Mouse (Mus musculus): ENCODE measurements at regions not wholly inside any gene's neighbourhood (a gene's known extent, or its start where the extent isn't known, plus 50 kb on each side); places are given as distances from the start of the nearest gene placed in this dataset.
A peak's percentile ranks its signal among the peaks of the same experiment; 100 is the strongest.

DNA sequence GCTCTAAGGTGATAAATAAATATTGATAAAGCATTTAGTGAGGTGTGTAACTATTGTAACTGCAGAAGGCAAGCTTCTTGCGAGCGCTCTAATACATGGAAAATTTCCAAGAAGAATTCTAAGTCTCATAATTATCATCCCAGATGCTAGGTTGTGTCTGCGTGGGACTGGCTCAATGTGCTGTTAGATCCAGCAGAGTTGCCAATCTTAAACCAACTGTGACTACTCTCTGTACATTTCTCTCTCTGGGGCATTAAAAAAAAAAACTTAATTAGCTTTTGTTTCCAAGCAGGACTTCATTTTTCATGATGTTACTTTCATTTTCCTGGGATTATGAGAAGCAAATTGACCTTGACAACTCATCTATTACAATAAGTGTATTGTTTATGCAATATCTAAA lies 506.6 kb downstream of the Pdha2 start:
- intact Hi-C loops (cut with DNase I) = no loop called here
- no peak for DNase-seq (ENCODE audit: low spot score in 2 of 2)

- intact Hi-C loops (cut with DNase I) = no loop called here
- DNase-seq (ENCODE audit: low spot score in 2 of 2) = no peak
Observed at GRCm38 (mm10) chr3:140702929-140703328, 509.2 kb downstream of the Pdha2 start.

GRCm38 (mm10) chr3:140702271-140702681 lies 509.9 kb downstream of the Pdha2 start:
- intact Hi-C loops (cut with DNase I) = no loop called here
- DNase-seq (ENCODE audit: low spot score in 2 of 2) = no peak

DNA sequence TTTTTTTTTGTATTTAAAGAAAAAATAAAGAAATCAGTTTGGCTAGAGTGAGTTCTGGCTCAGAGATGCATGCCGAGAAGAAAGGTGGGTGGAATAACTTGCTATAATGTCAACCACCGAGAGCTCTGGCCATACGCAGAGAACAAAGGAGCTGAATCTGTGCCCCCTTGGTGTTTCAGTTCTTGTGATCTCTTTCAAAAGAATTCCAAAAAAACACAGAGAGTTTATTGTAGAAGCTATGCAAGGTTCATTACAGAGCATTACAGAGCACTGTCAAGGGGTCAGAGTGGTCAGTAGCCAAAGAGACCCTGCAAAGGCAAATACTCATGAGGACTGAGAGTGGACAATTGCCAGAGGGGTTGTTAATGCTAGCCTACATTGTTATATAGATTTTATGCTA lies 514.9 kb downstream of the Pdha2 start:
- DNase-seq (ENCODE audit: low spot score in 2 of 2) = no peak
- intact Hi-C loops (cut with DNase I) = no loop called here

GRCm38 (mm10) chr3:140682794-140683193 lies 529.4 kb downstream of the Pdha2 start:
- no peak for DNase-seq (ENCODE audit: low spot score in 2 of 2)
- intact Hi-C loops (cut with DNase I) = no loop called here

DNA sequence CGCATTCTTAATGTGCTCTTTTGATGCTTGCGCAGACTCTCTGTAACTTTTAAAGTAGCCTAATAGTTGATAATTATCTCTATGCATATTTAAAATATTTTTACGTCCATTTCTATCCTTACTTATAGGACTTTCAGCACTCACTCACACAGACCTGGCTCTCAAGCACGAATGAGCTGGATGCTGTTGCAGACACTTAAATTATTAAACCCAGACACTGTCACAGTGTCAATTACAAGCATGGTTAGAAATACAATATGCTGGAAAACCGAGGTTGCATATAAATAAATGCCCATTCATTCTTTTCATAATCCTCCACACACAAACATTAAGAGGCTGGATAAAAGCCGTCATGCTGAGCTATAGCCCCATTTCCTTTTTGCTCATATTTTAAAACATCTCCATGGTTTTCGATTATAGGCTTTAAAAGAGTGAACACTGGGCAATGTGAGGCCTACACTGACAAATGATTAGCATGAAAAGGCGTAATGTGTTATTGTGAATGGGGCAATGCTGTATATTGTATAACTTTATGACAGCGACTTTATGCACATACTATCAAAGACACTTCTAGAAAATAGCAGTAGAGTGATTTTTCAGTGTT lies 566.3 kb downstream of the Pdha2 start:
- no peak for DNase-seq (ENCODE audit: low spot score in 2 of 2)
- intact Hi-C loops (cut with DNase I) = no loop called here

GRCm38 (mm10) chr3:140619885-140620284 lies 592.3 kb downstream of the Pdha2 start:
- intact Hi-C loops (cut with DNase I) = no loop called here
- DNase-seq (ENCODE audit: low spot score in 2 of 2) = peak in 1 of 2 experiments; percentile 2

All from left cerebral cortex, postnatal 14 days (tissue).